Mouse (Mus musculus) retina, postnatal 7 days (tissue): ENCODE data around the gene Pyroxd2.
A peak's percentile ranks its signal among the peaks of the same experiment; 100 is the strongest.

ENCODE experiments used
- DNase-seq: peaks from one replicate; pipeline ENCODE4 v3.0.0-alpha.2; 2012; ENCODE audit warnings: low read depth, low spot score

The Pyroxd2 gene

DNA sequence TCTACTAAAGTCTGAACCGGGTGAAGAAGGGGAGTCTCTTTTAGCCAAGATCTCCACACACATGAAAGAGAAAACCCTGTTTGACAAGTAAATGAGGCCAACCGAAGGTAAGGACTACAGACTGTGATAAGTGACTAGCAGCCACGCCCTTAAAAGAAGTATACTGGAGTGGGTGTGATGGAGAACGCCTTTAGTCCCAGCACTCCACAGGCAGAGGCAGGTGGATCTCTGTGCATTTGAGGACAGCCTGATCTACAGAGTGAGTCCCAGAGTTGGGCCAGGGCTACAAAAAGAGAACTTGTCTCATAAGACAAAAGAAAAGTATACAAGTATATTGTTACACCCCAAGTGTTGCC, 6.7 kb downstream of the Pyroxd2 start:
- DNase-seq: no peak

DNA sequence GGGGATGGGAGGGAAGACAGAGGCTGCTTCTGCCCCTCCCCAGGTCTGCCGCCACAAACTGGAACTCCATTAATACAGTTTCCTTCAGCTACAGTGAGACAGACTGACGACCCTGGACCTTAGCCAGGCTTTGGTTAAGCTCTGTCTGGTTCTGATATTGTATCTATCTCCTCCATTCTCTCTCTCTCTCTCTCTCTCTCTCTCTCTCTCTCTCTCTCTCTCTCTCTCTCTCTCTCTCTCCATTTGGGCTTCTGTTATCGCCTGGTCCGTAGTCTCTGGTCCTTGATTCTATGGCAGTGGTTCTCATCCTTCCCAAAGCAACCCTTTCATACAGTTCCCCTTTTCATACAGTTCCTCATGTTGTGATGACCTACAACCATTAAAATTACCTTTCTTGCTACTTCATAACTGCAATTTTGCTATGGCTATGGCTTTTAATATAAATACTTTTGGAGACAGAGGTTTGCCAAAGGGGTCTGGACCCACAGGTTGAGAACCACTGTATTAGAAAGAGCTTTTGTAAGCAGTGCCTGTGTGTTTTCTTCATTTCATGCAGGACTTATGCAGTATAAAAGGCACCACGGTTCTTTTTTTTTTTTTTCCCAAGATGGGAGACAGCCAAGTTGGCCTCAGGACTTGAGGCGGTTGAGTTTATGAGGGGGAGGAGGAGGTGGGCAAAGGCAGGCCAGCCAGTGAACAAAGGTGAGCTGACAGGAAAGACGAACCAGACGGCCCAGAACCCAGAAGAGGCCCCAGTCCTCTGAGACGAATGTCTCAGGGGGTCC, 7.3 kb downstream of the Pyroxd2 start:
- DNase-seq: no peak

DNA sequence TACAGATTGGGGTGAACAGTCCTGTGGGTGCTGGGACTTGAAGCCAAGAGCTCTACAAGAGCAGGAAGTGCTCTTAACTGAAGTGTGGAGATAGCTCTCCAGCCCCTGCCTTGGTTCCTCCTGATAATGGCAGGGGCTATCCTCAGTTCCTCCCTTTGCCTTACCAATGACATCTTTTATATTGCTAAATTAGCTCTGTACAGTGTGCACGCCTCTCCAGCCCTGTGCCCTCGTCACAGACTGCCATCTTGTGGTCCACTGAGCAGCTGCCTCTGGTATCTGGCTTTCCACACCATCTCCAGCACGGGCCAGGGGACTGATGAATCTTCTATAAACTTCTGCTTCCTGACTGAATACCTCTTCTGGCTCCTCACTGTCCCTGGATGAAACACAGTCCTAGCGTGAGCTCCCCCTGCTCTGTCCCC, 8.4 kb downstream of the Pyroxd2 start:
- peak; percentile 32 for DNase-seq

DNA sequence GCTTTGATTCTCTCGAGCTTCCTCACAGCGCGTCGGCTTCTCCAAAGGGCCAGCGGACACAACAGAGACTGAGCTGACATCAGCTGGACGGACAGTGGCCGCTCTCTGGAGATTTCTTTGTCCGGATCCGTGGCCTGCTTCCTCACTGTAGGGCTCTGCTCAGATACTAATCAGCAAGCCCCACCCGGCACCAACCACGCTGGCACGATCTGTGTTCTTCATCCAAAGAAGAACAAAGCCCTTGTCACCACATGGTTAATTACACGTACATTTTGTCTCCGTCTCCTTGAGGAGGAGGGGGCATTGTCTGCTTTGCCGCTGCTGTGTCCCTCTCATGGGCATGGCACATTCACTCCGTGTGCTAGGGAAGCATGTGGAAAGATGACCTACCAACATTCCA, 9.3 kb downstream of the Pyroxd2 start:
- DNase-seq: no peak

DNA sequence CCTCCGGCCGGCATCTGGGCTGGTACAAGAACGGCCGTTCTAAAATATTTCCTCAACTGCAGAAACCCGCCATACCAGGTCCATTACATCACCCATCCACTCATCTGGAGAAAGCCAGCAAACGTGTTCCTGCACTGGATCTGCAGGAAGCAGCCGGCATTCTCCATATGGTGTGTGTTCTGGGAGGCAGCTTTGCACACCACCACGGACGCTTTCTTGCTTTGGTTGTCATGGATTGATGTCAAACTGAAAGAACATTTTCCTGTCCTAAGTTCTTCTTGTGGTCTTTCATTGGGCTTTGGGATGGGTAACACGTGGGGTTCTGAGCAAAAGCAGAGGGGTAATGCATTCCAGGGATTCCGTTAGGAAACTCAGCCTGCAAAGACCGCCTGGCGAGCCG, 10.7 kb downstream of the Pyroxd2 start:
- DNase-seq: no peak

DNA sequence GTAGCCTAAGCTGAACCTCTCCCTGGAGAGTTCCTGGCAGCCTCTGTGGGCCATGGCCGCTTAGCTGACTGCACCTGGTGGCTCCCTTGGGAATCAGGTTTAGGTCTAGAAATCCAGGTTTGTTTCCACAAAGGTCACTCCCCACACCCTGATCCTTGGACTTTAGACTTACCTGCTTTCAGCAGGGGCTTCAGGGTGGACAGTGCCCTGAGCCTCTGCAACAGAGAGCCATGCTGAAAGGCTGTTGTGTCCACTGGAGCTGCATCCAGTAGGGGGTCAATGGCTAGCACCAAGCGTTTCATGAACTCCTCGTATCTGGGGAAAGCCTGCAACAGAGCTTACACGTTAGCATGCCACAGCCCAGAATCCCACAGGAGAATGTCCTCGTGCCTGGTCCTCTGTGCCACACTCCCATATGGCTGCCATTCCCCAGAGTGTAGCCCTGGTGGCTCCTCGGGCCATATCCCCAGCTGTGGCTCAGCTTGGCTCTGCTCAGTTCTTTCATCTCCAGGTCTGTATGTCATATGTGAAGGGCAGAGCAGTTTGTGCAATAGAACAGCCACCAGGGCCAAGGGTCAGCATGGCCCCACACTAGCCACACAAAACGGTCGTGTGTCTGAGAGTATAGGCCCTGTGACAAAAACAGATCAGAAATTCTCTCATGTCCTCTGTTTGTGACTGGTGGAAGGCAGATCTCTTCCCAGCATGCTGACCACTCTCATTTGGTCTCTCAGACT, 12.2 kb downstream of the Pyroxd2 start:
- no peak for DNase-seq

DNA sequence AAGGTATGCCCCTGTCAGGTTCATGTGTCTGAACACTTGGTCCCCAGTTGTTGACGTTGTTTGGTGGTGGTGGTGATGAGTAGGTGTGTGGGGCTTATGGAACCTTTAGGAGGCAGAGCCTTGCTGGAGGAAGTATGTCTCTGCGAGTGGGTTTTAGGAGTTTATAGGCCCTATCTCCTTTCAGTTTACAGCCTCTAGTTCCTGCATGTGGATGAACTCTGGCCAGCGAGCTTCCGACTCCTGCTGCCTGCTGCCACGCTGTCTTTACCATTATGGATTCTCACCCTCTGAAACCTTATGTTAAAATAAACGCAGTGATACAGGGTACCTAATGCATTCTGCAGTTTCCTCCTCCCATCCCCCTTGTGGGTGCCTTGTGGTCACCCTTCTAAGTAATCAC, 12.8 kb downstream of the Pyroxd2 start:
- DNase-seq: no peak

DNA sequence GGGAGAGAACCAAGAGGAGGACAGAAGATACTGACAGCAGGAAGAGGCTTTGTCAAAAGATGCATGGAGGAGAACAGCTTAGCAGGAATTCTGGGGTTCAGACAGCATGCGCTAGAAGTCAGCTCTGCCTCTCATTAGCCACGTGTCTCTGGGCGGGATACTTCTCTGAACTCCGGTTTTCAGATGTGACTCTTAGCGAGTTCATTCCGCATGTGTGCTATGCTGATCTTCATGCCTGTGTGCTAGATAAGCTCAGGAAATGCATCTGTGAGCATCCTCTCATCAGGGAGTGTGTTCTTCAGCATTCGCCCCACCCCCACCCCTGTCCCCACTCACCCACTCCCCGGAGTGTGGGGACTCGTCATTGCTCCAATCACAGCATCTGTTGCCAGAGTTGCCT, 14.8 kb downstream of the Pyroxd2 start:
- DNase-seq: no peak

DNA sequence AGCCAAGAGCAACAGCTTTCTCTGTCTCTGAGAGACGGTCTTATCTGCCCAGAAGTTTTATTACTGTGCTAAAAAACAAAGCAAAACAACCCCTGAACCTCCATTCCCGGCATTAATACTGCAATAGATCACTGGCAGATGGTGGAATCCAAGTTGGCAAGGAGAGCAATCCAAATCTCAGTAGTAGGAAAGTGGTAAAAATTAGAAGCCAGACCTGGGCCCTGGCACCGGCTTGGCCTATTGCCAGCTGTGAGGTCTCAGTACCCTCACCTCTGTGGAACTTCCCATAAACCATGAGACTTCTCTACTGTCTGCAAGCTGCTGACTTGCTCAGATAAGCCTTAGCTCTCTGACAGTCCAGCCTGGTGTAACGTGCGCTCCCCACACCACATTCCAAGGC, 17.6 kb downstream of the Pyroxd2 start:
- DNase-seq: no peak

DNA sequence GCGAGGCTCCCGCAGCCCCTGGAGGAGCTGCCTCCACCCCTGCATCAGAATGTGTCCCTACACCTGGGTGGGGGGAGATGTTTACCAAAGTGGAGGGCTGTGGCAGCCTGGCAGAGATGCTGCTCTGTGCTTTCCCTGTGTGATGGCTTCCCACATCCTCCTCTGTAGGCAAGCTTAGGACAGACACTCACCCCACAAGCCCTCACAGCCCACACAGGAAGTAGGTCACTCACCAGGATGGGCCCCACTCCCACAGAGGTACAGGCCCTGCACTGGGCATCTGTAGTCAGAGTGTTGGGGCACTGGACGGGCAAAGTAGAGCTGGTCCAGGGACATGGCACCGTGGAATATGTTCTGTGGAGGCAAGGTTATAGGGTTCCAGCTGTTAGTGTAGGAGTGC, 25.2 kb downstream of the Pyroxd2 start:
- DNase-seq: no peak

DNA sequence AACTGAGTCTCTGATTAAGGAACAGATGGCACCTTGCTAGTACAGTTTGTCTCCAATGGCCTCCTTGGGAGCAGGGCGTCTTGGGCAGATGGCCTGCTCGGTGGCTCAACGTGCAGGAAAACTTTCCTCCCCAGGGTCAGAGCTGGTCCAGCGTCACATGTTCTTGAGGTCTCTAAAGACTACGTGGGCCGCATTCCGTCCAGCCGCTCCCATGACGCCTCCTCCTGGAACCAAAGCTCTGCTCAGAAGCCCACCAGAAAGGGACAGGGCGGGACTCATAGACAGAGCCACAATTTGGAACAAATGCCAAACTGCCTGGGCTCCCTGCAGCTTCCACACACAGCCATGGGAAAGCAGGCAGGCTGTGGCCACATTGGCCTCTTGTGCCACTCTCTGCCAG, 25.8 kb downstream of the Pyroxd2 start:
- DNase-seq: no peak

DNA sequence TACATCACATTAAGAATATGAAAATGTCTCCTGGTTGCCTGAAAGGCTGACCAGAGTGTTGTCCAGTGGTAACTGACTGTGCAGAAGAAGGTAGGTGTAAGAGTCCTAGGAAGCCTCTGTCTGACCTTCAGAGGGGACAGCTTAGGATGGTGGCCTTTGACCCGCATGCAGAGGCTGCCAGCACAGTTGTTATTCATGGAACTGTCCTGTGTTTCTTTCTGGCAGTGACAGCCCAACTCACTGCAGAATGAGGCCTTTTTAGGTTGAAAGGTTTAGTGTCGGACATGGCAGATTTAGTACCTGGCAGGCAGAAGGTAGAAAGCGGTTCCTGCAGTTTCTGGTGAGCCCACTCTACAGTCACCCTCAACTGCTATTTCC, 26.6 kb downstream of the Pyroxd2 start:
- DNase-seq: no peak

DNA sequence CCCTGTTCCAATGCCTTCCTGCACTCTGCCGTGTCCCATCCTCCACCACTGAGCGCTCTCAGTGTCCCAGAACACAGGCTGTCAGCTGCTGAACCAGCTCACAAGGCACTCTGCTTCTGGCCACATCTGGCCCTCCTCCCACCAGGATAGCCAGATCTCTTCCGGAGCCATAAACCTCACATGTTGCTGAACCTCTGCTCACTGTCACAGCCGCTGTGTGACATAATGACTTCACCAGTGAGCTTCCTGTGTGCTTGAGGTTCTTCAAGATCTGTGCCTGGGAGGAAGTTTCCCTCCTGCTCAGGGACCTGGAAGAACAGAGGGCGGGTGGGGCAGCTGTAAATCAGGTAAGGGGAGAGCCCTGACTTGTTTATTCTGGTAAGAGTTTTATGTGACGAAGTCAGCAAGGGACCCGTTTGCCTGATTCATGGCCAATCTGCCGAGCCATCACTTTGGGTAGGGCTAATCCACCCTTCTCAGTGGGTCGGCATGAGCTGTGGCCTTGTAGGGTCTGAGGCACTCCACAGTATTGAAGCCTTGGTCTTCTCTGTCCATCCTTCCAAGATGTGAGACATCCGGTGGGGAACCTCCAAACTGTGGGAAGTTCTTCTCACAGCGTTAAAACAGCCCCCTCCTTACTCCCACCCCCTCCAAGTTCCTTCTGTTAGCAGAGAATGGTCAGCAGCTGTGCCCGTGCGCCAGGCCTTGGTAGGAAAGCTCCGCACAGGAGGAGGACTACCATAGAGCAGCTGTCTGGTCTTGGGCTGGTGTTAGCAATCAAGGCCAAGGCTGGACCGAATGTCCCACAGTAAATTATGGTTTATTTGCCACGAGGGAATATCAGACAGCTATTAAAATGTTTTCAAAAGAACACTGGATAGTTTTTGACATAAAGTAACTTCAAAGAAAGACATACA, 27.3 kb downstream of the Pyroxd2 start:
- DNase-seq: no peak

DNA sequence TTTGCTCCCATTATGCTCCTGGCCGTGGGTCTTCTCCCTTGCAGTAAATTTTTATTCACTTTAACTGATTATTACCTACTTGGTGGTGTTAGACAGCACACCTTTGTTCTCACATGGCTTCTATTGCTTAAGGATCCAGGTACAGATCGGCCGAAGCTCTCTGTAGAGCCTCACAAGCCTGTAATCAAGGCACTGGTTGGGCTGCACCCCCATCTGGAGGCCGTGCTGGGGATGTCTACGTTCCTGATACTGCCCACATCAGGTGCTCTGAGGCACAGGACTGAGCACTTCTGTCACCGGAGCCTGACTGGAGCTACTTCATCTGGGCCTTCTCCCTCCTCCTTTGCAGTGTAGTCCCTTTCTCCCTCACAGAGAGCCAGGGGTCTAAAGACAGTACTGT, 29.3 kb downstream of the Pyroxd2 start:
- no peak for DNase-seq

DNA sequence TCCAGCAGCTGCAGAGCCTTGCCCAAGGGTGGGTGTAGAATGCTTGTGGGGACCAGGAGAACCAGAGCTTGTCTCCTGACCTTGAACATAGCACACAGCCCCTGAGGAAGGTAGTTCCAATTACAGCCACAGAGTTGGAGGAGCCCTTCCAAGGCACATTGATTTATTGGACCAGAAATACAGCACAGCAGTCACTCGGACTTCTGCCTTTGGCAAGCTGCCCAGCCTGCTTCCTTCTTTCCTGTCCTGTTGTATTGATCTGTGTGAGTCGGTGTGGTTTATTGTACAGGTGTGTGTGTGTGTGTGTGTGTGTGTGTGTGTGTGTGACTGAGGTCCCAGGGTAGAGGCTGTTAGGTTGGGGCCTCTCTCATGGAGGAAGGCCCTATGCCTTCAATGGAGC, 30.1 kb downstream of the Pyroxd2 start:
- DNase-seq: no peak

DNA sequence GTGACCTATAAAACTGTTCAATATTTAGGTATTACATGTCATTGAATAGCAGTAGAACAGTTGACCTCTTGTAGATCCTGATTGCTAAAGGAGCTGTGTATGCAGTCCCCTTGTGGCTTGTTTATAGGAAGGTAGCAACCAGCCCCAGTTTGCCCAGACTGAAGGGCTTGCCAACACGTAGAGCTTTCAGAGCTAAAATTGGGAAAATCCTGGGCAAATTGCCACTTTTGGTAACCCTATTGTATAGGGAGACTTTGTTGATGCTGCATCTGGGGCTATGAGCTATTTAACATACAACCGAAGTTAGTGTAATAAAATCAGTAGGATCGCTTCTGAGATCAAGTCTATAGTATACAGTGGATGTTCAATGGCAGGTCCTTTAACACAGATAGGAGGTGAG, 34.5 kb downstream of the Pyroxd2 start:
- DNase-seq: no peak

DNA sequence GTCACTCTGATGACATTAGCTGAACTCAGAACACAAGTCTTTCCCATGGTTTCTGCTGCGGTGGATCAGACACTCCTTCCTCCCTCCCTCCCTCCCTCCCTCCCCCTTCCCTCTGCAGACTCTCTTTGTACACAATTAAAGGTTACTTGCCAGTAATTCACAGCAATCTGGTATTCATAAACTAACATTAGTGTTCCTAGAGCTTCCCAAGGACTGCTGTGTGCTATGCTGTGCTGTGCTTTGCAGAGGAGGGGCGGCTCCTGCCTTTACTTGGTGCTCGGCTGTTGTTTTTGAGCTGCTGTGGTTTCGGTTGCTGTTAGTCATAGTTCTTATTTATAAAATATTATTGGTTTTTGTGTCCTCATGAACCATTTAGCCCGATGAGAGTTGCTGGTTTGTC, 34.9 kb downstream of the Pyroxd2 start:
- no peak for DNase-seq

DNA sequence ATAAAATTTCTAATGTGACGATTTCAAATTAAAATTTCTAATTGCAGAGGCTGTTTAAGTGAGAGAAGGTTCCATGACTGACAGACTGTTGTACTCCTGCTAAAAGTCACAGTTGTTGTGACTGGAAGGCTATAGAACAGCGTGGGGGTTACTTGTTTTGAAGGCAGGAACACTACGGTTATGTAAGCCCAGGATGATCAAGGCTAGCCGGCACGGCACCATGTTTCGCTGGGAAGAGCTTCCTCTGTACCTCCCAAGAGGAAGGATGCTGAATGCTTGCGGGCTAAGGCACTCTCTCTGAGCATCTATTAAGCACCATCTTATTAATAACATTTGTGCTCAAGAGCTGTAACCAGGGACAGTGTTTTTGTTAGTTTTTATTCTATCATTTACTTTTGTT, 36.1 kb downstream of the Pyroxd2 start:
- DNase-seq: no peak

DNA sequence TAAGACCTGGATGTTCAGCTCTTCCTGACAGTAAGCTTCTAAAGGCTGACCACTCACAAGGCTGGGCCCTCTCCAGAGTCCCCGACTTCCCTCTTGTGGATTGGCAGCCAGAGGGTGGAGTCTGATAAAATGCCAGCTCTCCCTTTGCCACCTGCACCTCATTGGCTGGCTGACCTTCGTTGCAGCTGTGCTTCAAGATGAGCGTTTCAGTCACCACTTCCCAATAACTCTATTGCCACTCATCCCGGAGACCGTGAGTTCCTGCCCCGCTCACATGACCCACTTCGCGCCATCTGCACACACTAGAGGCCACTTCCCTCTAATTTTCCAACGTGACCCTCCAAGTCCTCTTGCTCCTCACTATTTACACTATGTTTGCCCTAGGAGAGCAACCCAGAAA, 38.8 kb downstream of the Pyroxd2 start:
- no peak for DNase-seq

DNA sequence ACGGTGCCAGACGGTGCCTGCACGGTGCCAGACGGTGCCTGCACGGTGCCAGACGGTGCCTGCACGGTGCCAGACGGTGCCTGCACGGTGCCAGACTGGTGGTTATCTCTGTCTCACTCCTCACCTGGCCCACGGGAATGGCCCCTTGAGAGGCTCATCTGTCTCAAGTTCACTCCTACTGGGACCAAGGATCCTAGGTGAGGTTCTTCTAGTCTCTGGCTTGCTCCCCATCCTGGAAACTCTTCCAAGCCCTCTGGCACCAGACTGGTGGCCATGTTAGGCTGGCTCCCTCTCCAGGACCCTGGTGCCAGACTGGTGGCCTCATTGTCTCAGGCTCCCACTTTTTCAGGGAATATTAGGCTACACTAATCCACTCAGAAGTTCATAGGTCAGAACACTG, 53.1 kb downstream of the Pyroxd2 start:
- DNase-seq: no peak

DNA sequence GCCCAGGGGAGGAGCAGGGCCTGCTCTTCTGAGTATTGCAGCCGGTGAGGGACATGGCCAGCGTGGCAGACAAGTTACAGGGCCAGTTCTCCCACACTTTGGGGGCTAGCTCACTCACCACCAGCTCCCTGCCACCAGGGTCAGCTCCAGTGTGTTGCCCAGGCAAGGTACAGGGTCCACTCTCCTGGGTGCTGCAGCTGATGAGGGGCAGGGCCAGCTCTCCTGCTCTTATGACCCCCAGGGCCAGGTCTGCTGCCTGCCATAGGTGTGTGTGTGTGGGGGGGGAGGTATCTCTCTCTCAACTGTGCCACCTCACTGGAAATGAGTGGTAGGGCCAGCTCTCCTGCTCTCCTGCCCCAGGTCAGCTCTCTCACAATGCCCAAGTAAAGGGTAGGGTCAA, 54.0 kb downstream of the Pyroxd2 start:
- no peak for DNase-seq

DNA sequence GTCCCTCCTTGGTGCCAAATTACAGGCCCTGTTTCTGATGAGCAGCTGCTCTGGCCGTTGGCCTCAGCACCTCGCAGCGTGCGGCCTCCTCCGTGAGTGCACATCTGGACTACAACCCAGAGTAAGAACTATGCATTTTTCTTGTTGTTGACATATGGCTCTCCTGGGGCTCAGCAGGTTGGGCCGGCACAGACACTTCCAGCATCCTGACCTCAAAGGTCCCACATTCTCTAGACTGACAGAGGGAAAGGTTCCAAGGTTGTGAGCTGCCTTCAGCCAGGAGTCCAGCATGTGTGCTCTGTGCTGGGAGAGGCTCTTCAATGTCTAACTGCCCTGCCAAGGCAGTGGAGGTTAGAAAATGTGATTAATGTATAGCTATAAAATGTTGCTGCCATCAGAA, 55.2 kb downstream of the Pyroxd2 start:
- DNase-seq: no peak
